Comparison of ENCODE assay signal across 15 mouse cellular contexts in genomic region chr3:98497401-98497800, GRCm38 (mm10). TPM values are rescaled to one million over a fixed set of nuclear protein-coding genes. Genes with fewer than 3 reads are reported as not detected.
"Had no signal": no experiment of that assay in that cellular context is flagged by ENCODE, and none has a peak within 500 bp of the region (broad histone marks: within the 10 kb centered on the region; RNA-seq: fewer than 3 reads in every experiment).

No protein-coding gene starts in this region.

RNA-seq across cellular contexts. Expression of gene Hsd3b4, which starts 12.9 kb away (rescaled TPM):
- total RNA-seq: heart, postnatal 10 days; heart, postnatal 14 days; heart, postnatal 25 days; heart, postnatal 36 days; heart, postnatal 4 days; hindbrain, postnatal 0 days; layer of hippocampus, adult 18-20 months; layer of hippocampus, adult 2 months; layer of hippocampus, adult 8-10 months; layer of hippocampus, postnatal 10 days; layer of hippocampus, postnatal 14 days; layer of hippocampus, postnatal 25 days; layer of hippocampus, postnatal 36 days; left cerebral cortex, adult 18-20 months; left cerebral cortex, adult 2 months had no signal

RNA-seq across cellular contexts. Expression of gene Gm4450, which starts 40.5 kb away (rescaled TPM):
- total RNA-seq: heart, postnatal 10 days; heart, postnatal 14 days; heart, postnatal 25 days; heart, postnatal 36 days; heart, postnatal 4 days; hindbrain, postnatal 0 days; layer of hippocampus, adult 18-20 months; layer of hippocampus, adult 2 months; layer of hippocampus, adult 8-10 months; layer of hippocampus, postnatal 10 days; layer of hippocampus, postnatal 14 days; layer of hippocampus, postnatal 25 days; layer of hippocampus, postnatal 36 days; left cerebral cortex, adult 18-20 months; left cerebral cortex, adult 2 months had no signal
